Mouse (Mus musculus) activated CD4-positive, CD25-positive, alpha-beta regulatory T cell, adult 4 months (primary cell): ENCODE measurements around the gene Psmd11. TPM values are rescaled to one million over a fixed set of nuclear protein-coding genes. Genes with fewer than 3 reads are reported as not detected.
"Not testable (repeated sequence)": the region's sequence is repeated elsewhere in the genome, so short reads cannot be mapped to it uniquely, and the experiment has no call there.

Experiments
- ATAC-seq: one replicate; pipeline ENCODE4 v1.8.0; 2017
- polyA plus RNA-seq, 2 experiments: library from polyadenylated mRNA; unstranded; fragments of 100-300 nt; shearing (Covaris generic); gene quantifications; one replicate each; pipeline ENCODE4 v1.2.1; 2017

The Psmd11 gene
- polyA plus RNA-seq, 2 experiments from 2014 or later = 273 to 307 TPM

DNA sequence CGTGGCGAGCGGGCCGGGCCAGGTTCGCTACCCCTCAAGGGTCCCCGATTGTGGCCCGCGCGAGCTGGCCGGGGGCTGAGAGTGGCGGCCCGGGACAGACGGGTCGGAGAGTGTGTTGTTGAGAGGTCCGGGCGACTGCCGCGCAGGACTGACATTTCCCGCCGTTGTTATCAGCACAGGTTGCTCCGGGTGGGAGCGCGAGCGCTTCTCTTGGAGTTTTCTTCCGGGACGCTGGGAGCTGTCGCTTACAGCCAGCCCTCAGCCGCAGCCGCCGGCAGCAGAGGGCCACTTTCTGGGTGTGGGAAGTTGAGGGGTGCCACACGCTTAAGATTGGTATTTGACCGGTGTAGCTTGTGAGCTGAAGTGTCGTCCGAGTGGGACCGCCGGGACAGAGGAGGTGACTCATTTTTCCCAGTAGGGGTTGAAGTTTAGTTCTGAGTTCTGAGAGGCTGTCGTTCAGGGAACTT, 627 bp downstream of the Psmd11 start:
- peak; percentile 19 for ATAC-seq

DNA sequence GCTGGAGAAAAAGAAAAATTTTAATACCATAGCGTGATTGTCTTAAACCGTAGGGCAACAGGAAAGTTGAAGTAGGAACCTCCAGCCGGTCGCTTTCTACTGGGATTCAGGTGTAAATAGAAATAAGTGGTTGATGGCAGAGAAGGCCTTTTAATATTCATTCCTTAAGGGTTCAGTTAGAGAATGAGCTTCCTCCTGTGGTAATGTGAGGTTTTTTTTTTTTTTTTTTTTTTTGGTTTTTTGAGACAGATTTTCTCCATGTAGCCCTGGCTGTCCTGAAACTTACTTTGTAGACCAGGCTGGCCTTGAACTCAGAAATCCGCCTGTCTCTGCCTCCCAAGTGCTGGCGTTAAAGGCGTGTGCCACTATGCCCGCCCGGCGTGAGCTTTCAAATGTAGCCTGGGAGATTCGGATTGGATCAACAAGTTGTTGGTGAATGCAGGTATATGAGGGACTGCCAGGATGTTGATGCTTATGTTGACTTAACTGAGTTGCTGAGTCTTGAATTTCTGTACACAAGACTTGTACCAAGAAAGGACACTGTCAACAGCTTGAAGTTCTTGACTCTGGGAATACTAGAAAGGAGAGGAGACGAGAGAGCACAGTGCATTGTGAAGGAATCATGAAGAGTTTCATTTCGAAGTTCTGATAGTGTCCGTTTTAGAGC, 1.2 kb downstream of the Psmd11 start:
- ATAC-seq = no peak

GRCm38 (mm10) chr11:80430366-80430910, 2.0 kb downstream of the Psmd11 start:
- ATAC-seq = no peak

DNA sequence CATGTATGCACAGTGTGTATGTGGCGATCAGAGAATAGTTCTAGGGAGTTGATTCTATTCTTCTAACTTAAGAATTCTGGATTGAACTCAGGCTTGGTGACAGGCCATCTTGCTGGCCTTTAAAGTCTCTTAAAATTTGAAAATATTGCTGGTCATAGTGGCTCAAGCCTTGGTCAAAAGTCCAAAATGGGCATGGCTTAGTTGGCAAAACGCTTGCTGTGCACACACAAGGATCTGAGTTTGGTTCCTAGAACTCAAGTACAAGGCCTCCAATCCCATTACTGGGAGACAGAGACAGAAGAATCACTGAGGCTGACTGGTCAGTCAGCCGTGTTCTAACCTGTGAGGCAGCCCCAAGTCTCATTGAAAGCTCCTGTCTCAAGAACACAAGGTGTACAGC, 18.5 kb downstream of the Psmd11 start:
- no peak for ATAC-seq

DNA sequence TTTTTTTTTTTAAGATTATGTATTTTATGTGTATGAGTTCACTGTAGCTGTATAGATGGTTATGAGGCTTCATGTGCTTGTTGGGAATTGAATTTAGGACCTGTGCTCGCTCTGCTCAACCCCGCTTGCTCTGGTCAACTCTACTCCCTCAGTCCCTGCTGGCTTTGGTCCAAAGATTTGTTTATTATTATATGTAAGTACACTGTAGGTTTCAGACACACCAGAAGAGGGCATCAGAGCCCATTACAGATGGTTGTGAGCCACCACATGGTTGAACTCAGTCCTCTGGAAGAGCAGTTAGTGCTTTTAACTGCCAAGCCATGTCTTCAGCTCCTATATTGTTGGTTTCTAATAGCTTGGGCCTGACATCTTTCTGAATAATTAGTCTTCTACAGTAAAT, 21.4 kb downstream of the Psmd11 start:
- ATAC-seq = no peak

DNA sequence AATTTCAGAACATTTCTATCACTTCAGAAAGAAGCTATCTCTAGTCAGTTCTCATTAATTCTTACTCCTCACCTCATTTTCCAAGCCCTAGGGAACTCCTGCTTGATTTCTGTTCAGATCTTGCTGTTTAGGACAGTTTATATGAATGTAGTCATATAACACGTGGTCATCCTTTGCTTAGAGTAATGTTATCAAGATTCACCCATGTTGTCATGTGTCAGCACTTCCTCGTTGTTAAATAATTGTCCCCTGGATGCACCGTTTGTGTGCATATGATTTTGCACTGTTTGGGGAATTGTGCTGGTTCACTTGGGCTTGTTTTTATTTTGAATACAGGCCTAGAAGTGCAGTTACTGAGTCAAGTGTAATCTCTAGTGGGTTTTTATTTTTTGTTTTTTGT, 23.8 kb downstream of the Psmd11 start:
- no peak for ATAC-seq

GRCm38 (mm10) chr11:80453198-80453597, 24.8 kb downstream of the Psmd11 start:
- no peak for ATAC-seq

- not testable (repeated sequence) for ATAC-seq
These were observed 35.3 kb downstream of the Psmd11 start for GRCm38 (mm10) chr11:80463605-80464130.

DNA sequence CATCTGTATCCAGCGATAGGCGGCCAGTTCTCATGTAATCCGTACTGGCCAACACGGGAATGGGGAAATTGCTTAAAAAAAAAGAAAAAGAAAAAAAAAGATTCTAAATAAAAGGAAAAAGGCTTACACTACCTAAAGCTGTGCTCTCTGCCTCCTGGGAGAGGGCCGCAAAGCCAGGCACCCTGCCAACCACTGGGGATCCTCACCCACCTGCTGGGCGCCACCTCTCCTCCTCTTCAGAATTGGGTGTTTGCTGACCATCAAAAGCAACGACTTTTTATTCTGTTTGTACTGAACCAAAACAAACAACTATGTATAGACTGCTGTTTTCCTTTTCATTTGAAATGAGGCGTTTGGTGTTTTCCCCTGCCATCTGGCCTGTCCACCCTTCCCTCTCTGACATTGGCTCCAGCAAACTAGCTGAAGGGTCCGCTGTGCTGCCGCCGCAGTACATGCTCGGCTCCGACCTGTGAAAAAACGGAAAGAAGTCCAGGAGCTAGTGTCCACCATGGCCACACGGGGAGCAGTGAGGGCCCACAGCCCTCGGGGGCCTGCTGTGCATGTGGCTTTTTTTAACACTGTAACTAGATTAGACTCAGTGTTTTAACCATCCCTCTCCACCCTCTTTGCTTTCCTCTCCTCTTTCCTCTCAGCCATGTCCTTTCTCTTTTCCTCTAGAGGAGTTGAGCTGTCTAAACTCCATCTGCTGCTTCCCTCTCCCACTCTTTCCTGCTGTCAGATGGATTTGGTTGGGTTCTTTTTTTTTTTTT, 43.6 kb downstream of the Psmd11 start:
- ATAC-seq = no peak

- no peak for ATAC-seq
These were observed 45.8 kb downstream of the Psmd11 start for GRCm38 (mm10) chr11:80474175-80474691.

DNA sequence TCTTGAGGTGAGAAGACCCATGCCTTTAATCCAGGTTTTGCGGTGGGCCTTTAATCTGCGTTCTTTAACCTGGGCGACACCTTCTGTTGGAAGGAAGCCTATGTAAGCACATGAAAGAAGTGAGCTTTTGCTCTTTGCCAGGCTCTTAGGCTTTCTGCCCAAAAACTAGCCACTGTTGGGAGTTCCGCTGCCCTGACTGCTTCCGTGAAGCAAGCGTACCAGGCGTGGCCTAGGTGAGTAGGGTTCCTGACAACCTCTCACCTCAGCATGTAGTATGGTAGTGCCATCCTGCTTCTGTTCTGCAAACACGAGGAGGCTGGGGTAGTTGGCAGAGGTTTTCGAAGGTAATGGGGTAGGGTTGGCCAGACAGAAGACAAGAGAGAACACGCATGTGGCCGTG, 46.4 kb downstream of the Psmd11 start:
- ATAC-seq = no peak

GRCm38 (mm10) chr11:80475544-80475943, 47.1 kb downstream of the Psmd11 start:
- no peak for ATAC-seq

DNA sequence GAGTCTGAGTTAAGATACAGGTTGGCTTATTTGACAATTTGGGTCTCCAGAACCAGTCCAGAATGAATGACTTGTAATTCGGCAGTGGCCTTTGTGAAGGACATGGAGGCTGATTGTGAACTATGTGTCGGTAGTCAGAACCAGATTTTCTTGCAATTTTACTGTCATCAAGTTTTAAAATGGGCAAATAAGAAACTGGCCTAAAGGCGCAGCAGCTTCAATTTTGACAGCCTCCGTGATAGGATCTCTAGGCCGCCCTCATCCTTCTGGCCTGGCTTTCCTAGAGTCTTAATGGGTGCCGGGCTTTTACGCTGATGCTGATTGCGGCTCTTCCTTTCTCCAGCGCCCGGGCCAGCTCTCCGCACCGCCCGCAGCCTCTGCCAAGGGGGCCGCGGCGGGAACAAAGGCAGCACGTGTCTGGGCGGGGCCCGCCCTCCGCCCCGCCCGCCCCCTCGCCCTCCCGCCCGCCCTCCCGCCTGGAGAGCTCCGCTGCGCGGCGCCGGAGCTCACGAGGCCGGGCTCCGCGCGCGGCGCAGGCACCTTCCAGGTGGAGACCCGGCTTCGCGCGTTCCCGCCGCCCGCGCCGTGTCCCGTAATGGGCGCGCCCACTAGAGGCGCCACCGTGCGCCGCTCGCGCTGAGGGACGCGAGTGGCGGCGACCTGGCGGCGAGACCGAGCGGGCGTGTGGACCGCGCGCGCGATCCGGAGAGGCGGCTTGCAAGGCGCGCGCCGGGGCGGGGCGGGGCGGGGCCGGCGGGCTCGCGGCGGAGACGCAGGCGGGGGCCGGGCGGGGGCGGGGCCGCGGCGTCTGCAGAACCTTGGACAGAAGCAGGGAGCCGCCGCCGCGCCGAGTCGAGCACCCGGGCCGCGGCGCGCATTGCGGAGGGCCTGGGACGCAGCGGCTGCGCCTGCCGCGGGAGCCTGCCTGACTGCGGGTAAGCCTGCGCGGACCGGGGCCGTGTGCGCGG, 48.1 kb downstream of the Psmd11 start, which contains the start of gene Cdk5r1:
Gene Cdk5r1, plus strand, starts transcription at position 802 of the 968 bp plus-strand sequence.
- ATAC-seq = peak; percentile 67

DNA sequence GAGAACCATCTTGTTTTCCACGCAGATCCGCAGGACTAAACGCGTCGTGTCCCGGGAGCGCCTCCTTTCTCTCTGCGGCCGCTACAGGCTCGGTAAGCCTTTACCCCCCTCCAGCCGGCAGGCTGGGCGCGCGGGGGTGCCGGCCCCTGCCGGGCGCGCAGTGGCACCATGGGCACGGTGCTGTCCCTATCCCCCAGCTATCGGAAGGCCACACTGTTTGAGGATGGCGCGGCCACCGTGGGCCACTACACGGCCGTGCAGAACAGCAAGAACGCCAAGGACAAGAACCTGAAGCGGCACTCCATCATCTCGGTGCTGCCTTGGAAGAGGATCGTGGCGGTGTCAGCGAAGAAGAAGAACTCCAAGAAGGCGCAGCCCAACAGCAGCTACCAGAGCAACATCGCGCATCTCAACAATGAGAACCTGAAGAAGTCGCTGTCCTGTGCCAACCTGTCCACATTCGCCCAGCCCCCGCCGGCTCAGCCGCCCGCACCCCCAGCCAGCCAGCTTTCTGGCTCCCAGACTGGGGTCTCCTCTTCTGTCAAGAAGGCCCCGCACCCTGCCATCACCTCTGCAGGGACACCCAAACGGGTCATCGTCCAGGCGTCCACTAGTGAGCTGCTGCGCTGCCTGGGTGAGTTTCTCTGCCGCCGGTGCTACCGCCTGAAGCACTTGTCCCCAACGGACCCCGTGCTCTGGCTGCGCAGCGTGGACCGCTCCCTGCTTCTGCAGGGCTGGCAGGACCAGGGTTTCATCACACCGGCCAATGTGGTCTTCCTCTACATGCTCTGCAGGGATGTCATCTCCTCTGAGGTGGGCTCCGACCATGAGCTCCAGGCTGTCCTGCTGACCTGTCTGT, 49.2 kb downstream of the Psmd11 start:
- no peak for ATAC-seq

- no peak for ATAC-seq
These were observed 50.4 kb downstream of the Psmd11 start for GRCm38 (mm10) chr11:80478694-80479412.

DNA sequence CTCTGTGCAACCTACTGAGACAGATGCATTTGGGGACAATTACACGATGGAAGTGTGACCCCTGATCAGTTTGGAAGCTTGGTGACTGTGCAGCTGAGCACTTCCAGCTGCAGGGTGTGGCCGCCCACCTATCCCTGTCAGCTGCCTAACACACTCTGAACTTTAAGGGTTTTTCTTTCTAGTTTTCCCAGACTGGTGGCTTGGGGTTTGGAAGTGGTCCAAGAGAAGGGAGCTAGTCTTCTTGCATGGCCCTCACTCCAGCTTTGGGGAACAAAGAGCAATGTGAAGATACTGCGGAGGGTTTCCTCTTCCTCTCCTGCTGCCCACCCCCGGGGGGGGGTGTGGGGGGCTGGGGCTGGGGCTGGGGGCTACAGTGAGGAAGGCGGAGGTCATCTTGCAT, 51.0 kb downstream of the Psmd11 start:
- ATAC-seq = no peak

GRCm38 (mm10) chr11:80479906-80480866, 51.8 kb downstream of the Psmd11 start:
- ATAC-seq = no peak

- no peak for ATAC-seq
These were observed 53.1 kb downstream of the Psmd11 start for GRCm38 (mm10) chr11:80481409-80482050.

GRCm38 (mm10) chr11:80482347-80482746, 53.9 kb downstream of the Psmd11 start:
- ATAC-seq = no peak
